Mouse (Mus musculus) cerebellum, adult 11-12 months (tissue): ENCODE data around the gene Ikzf2.

Source experiments
- DNase-seq: peaks from one replicate; pipeline ENCODE4 v3.0.0; 2022

The Ikzf2 gene

DNA sequence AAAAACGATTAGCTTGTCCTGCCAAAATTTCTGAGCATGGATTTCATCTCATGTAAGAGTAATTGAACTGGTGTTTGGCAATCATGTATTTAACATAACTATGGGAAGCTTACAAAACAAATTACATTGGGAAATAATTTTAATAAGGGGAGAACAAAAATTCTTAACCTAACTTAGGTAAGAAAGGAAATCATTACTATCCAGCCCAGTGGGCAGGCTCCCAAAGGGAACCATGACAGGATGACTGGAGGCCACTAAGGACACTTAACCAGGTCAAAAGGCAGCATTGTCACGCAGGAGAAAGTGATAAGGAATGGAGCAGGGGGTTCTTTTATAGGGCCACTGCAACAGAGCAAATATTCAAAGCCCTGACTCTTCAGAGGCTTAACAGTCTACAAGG is 101.5 kb downstream of the Ikzf2 start:
- DNase-seq = no peak

GRCm38 (mm10) chr1:69583932-69584659 is 102.9 kb downstream of the Ikzf2 start:
- DNase-seq = no peak

GRCm38 (mm10) chr1:69578917-69579316 is 108.1 kb downstream of the Ikzf2 start:
- no peak for DNase-seq

DNA sequence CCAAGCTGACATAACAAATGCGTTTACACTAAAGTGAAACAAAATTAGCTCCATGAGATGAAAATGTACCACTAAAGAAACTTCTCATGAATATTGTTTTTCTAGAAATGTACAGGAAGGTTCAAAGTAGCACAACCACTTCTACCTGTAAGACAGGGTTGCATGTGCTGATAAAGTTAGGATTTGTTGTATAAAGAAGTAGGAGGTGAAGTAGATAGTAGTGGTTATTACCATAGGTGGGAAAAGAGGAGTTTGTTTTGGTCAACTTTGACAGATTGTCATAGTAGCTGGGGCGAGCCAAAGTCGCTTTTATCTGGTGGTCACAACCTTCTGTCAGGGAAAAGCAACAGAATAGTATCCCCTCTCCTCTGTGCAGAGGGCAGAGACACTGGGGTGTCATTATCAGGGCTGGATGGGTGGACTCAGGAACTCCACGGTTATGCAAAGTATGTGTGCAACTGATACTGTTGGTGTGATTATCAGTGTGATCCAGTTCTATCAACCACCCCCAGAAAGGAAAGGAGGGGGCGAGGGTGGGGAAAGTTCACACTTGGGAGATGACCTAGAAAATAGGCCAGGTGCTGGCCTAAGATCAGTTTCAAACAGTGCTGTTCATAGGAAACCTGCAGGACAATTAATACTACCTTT is 127.5 kb downstream of the Ikzf2 start:
- DNase-seq = no peak

DNA sequence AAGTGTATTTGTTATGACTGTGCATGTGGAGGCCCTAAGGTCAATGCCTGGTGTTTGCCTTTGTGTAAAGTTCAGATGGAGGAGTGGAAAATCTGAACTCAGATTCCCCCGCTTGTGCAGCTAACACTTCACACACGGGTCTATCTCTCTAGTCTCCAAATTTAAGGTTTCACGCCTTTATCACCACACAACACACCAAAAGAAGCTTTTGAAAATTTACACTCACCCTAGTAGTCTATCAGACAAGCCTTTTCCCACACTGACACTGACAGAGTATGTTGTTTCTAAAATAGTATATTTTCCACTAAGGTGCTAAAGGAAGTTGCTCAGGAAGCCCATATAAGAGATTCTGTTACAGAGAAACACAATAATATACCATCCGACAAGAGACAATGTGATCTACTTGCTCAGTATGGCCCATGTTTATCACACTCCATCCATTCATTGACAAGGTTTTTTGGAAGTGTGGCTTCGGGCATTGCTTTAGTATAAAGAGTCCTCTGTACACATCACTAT is 131.4 kb downstream of the Ikzf2 start:
- no peak for DNase-seq

DNA sequence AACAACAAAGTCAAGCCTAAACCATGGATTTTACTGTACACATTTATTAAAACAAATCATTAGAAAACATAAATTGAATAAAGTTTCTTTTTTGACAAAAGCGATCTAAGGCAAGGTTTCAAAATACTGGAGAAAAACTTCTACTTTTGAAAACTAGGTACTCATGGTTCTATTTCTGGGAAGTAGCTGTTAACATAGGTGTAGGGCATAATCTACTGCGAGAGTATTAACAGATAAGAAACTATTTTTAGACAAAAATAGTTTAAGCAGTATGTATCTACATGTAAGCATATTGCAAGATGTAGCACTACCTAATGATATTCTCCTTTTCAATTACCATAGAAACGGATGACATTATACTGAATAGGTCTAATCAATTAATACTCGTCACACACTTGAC is 137.1 kb downstream of the Ikzf2 start:
- DNase-seq = no peak

- no peak for DNase-seq
Observed at GRCm38 (mm10) chr1:69545885-69546253, 141.2 kb downstream of the Ikzf2 start.

DNA sequence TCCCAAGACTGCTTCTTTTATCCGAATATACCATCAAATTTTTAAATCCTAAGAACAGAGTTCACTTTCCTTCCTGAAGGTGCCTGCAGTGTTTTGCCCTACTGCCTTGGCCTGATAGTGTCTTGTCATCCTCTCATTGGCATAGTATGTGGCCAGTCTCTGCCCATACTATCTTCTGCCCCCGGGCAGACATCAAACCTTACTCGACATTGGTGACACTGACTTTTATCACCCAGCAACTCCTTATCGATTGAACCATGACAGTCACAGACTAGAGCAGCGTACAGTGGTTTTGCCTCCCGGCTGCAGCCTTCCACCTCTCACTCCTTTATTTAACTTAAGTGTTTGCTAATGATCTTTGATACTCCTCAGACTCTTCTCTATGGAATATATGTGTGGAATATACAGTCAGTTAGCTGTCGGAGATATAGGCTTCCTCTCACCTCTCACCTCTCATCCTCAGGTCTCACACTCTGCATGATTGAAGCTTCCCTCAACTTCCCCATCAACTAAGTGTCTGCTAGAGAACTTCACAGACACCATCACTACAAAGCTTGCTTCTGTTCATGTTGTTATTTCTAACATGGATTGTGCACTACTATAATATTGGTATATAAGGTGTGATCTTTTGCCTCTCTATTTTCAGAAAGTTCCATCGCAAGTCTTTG is 141.7 kb downstream of the Ikzf2 start:
- no peak for DNase-seq

DNA sequence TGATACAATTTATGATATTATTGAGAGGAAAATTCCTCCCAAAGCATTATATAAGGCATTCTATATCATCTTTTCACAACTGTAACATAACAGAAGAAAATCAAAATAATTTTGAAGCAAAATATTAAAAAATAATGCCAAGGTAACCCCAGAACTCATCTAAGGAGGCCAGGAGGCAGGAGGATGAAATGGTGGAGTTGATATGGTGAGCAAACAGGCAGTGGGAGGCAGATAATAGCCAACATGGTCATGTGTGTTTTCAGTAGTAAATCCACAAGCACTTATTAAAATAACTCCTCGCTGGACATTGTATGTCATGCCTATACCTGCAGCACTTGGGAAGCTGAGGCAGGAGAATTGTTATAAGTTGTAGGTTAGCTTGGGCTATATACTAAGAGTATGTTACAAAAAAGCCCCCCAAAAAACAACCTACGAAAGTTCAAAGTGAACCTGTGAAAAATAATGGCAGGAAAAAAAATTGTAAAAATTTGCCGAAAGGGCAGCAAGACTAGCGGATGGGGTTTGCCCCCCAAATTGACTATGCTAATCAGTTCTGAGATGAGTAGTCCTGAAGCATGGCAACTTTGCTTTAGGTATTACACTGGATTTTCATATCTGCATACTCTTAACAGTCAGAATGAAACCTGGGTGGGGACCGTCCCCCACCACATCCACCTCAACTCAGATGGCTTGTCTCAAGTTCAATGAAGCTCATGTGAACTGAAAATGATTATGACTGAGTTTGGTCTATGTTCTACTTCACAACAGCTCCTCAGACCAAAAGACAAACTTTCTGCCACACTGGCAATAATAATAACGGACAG is 143.1 kb downstream of the Ikzf2 start:
- DNase-seq = no peak

- DNase-seq = no peak
Observed at GRCm38 (mm10) chr1:69542546-69542945, 144.5 kb downstream of the Ikzf2 start.

DNA sequence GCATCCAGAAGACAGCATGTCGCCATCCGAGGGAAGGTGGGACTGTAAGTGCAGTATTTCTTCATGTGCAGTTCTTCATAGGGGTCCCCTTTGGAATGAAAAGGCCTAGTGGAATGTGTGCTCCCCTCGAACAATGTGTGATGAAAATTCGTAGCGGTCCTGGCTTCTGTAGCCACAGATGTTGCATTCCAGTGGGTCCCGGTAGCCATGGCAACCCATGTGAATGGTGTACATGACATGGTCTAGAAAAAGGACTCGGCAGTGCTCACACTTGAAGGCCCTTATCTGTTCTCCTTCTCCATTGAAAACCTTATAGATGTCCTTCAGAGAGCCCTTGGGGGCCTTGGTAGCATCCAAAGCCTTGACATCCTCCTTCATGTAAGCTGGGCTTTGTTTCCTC is 148.4 kb downstream of the Ikzf2 start:
- DNase-seq = no peak

GRCm38 (mm10) chr1:69537619-69538018 is 149.4 kb downstream of the Ikzf2 start:
- no peak for DNase-seq

- no peak for DNase-seq
Observed at GRCm38 (mm10) chr1:69535507-69535906, 151.5 kb downstream of the Ikzf2 start.

- no peak for DNase-seq
Observed at GRCm38 (mm10) chr1:69533048-69533447, 154.0 kb downstream of the Ikzf2 start.

- DNase-seq = no peak
Observed at GRCm38 (mm10) chr1:69528696-69529095, 158.3 kb downstream of the Ikzf2 start.

DNA sequence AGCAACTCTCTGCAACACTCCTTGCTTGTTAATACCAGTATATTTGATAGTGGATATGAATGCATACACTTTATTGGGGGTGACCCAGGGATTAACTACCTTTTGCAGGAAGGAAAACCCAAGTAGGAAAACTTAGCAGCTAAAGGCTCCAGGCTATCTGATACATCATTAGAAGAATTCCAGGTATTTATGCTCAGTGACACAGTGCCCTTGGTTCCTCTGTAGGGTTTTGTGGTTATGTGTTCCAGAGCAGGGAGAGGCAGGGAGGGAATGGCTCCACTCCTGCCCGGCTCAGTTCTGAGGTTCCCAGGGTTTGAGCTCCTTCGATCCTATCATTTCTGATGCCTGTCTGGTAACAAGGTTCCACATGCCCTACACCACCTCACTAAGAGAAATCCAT is 165.4 kb downstream of the Ikzf2 start:
- no peak for DNase-seq

GRCm38 (mm10) chr1:69519356-69519755 is 167.7 kb downstream of the Ikzf2 start:
- no peak for DNase-seq

DNA sequence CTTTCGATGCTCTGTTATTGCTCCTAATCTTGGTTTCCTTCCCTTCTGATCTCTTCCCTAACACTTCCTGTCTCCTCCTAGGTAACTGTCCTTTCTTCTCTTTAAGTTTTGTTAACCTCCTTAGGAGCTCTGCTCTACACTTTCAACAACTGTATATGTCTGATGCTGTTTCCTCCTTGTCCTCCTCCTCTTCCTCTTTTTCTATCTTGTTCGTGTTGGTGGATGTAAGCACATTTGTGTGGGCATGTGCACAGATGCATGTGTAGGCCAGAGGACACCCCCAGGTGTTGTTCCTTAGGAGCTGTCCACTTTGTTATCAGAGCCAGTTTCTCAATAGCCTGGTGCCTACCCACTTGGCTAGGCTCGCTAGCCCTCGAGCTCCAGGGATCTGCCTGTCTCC is 169.0 kb downstream of the Ikzf2 start:
- no peak for DNase-seq

DNA sequence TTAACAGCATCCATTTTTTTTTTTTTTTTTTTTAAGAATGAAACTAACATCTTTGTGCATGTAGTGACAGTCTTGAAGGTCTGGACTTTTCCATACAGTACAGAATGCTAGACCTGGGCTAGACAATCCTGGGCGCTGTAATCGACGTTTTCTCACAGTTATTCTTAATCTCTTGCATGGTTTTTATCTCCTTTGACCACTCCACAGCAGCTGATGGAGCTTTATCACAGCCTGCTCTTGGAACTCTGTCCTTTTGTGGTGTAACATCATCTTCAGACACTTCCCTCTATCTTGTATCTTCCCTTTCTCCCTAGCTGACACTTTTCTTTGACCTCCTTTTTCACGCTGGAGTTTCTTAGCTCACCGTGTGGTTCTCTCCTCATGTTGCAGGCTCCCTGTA is 170.9 kb downstream of the Ikzf2 start:
- DNase-seq = no peak

GRCm38 (mm10) chr1:69513595-69514250 is 173.3 kb downstream of the Ikzf2 start:
- no peak for DNase-seq

DNA sequence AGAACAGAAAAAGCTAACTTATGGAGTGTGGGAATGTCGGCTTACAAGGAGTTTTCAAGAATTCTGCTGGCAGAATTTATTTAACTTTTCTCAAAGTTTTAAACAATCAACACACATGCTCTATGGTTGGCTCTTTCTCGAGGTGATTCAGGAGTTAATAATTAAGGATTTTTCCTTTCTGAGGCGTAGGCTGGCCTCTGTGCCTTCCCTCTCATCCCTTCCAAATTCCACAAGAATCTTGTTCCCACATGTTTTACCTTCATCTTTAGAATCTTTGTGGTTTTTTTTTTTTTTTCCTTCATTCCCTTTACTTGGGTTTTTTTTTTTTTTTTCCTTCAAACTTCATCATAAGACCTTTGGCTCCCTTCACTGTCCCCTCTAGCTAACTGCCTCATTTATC is 178.8 kb downstream of the Ikzf2 start:
- no peak for DNase-seq

- no peak for DNase-seq
Observed at GRCm38 (mm10) chr1:69507513-69507912, 179.5 kb downstream of the Ikzf2 start.
